Mouse (Mus musculus) MEL (cell line): ENCODE data around the gene Gfod1. TPM values are rescaled to one million over a fixed set of nuclear protein-coding genes. Genes with fewer than 3 reads are reported as not detected.

ENCODE experiments used
- DNase-seq: peaks from one replicate; pipeline ENCODE4 v3.0.0; 2011; ENCODE audit warnings: low read depth, low spot score
- H3K27ac ChIP-seq: 2 replicates; pipeline ENCODE4 v1.5.1; 2012; ENCODE audit warnings: low read depth, mild to moderate bottlenecking, control low read depth, low read length, moderate library complexity; ENCODE audit not compliant: control insufficient read depth
- H3K27me3 ChIP-seq, 2 experiments: fragments of 150-350 bp in 1 of 2; sonication (generic) in 1 of 2; 2 replicates each; pipeline ENCODE4 v1.6.1; 2012; ENCODE audit warnings: low read length in 2 of 2, mild to moderate bottlenecking in 2 of 2, improper control_type of control experiment in 1 of 2, moderate library complexity in 1 of 2; ENCODE audit not compliant: insufficient read depth in 2 of 2, control insufficient read depth in 1 of 2
- H3K36me3 ChIP-seq, 2 experiments: 2 replicates each; pipeline ENCODE4 v1.6.1; 2012 to 2014; ENCODE audit warnings: low read length in 2 of 2, improper control_type of control experiment in 1 of 2, inconsistent platforms in 1 of 2, mild to moderate bottlenecking in 1 of 2; ENCODE audit not compliant: insufficient read depth in 2 of 2, control insufficient read depth in 1 of 2
- H3K4me1 ChIP-seq, 2 experiments: fragments of 150-350 bp in 1 of 2; sonication (generic) in 1 of 2; 2 replicates each; pipeline ENCODE4 v1.6.1; 2012; ENCODE audit warnings: low read length in 2 of 2, improper control_type of control experiment in 1 of 2, mild to moderate bottlenecking in 1 of 2; ENCODE audit not compliant: insufficient read depth in 2 of 2, control insufficient read depth in 1 of 2
- H3K4me3 ChIP-seq, 2 experiments: fragments of 150-350 bp in 1 of 2; sonication (generic) in 1 of 2; 2 replicates each; pipeline ENCODE4 v1.5.1; 2012; ENCODE audit warnings: low read depth in 2 of 2, low read length in 2 of 2, mild to moderate bottlenecking in 2 of 2, moderate library complexity in 2 of 2, control low read depth in 1 of 2, improper control_type of control experiment in 1 of 2; ENCODE audit not compliant: control insufficient read depth in 1 of 2, insufficient read depth in 1 of 2
- H3K79me2 ChIP-seq: 2 replicates; pipeline ENCODE4 v1.6.1; 2012; ENCODE audit warnings: mild to moderate bottlenecking, low read length, moderate library complexity; ENCODE audit not compliant: control insufficient read depth, poor library complexity, insufficient read depth
- H3K9ac ChIP-seq: 2 replicates; pipeline ENCODE4 v1.6.1; 2012; ENCODE audit warnings: low read depth, mild to moderate bottlenecking, control low read depth, low read length, moderate library complexity; ENCODE audit not compliant: control insufficient read depth, poor library complexity, severe bottlenecking
- H3K9me3 ChIP-seq: fragments of 150-350 bp; sonication (generic); replicated peaks from 2 replicates; pipeline ENCODE4 v1.6.1; 2012; ENCODE audit warnings: mild to moderate bottlenecking, low read length, improper control_type of control experiment, moderate library complexity; ENCODE audit not compliant: insufficient read depth
- CHD1 ChIP-seq: IDR thresholded peaks from 2 replicates; pipeline ENCODE4 v1.6.1; 2012; ENCODE audit warnings: low read depth, mild to moderate bottlenecking, inconsistent platforms, low read length, improper control_type of control experiment
- CHD2 ChIP-seq: IDR thresholded peaks from 2 replicates; pipeline ENCODE4 v1.6.1; 2011; ENCODE audit warnings: low read length, improper control_type of control experiment
- CTCF ChIP-seq, 3 experiments: IDR thresholded peaks in 2 of 3; conservative IDR thresholded peaks in 1 of 3; 2 replicates each; pipeline ENCODE4 v1.5.1; 2011 to 2012; ENCODE audit warnings: low read length in 3 of 3, low read depth in 2 of 3, mild to moderate bottlenecking in 2 of 3, improper control_type of control experiment in 1 of 3, inconsistent platforms in 1 of 3, mixed read lengths in 1 of 3, moderate library complexity in 1 of 3; ENCODE audit not compliant: control insufficient read depth in 1 of 3, insufficient read depth in 1 of 3, poor library complexity in 1 of 3, severe bottlenecking in 1 of 3
- E2F4 ChIP-seq: IDR thresholded peaks from 2 replicates; pipeline ENCODE4 v1.6.1; 2011; ENCODE audit warnings: low read depth, low read length, improper control_type of control experiment, borderline replicate concordance
- GABPA ChIP-seq: IDR thresholded peaks from 2 replicates; pipeline ENCODE4 v1.6.1; 2012; ENCODE audit warnings: low read depth, mild to moderate bottlenecking, inconsistent platforms, low read length, improper control_type of control experiment, moderate library complexity
- GATA1 ChIP-seq: IDR thresholded peaks from 2 replicates; pipeline ENCODE4 v1.6.1; 2011; ENCODE audit warnings: low read depth, low read length, improper control_type of control experiment
- HCFC1 ChIP-seq: IDR thresholded peaks from 2 replicates; pipeline ENCODE4 v1.6.1; 2012; ENCODE audit warnings: low read depth, mild to moderate bottlenecking, inconsistent platforms, low read length, improper control_type of control experiment, moderate library complexity
- JUND ChIP-seq: IDR thresholded peaks from 2 replicates; pipeline ENCODE4 v1.6.1; 2011; ENCODE audit warnings: low read depth, mild to moderate bottlenecking, improper control_type of control experiment, low read length
- MAZ ChIP-seq: IDR thresholded peaks from 2 replicates; pipeline ENCODE4 v1.6.1; 2012; ENCODE audit warnings: low read depth, mild to moderate bottlenecking, inconsistent platforms, low read length, improper control_type of control experiment
- MEF2A ChIP-seq: IDR thresholded peaks from 2 replicates; pipeline ENCODE4 v1.6.1; 2014; ENCODE audit warnings: low read depth, mild to moderate bottlenecking, inconsistent platforms, low read length, improper control_type of control experiment; ENCODE audit not compliant: poor library complexity, insufficient replicate concordance, severe bottlenecking; ENCODE audit errors: extremely low read depth
- MYB ChIP-seq: IDR thresholded peaks from 2 replicates; pipeline ENCODE4 v1.6.1; 2011; ENCODE audit warnings: mild to moderate bottlenecking, low read depth, low read length, improper control_type of control experiment
- NELFE ChIP-seq: IDR thresholded peaks from 2 replicates; pipeline ENCODE4 v1.6.1; 2011; ENCODE audit warnings: low read depth, low read length, improper control_type of control experiment
- NRF1 ChIP-seq: IDR thresholded peaks from 2 replicates; pipeline ENCODE4 v1.6.1; 2014; ENCODE audit warnings: low read depth, mild to moderate bottlenecking, inconsistent platforms, low read length, improper control_type of control experiment, moderate library complexity; ENCODE audit not compliant: poor library complexity, insufficient read depth, severe bottlenecking
- POLR2AphosphoS5 ChIP-seq: IDR thresholded peaks from 2 replicates; pipeline ENCODE4 v1.6.1; 2012; ENCODE audit warnings: low read depth, borderline replicate concordance, mild to moderate bottlenecking, inconsistent platforms, low read length, moderate library complexity, mixed read lengths
- RCOR1 ChIP-seq: IDR thresholded peaks from 2 replicates; pipeline ENCODE4 v1.6.1; 2012; ENCODE audit warnings: low read depth, mild to moderate bottlenecking, inconsistent platforms, low read length, improper control_type of control experiment
- SIN3A ChIP-seq: IDR thresholded peaks from 2 replicates; pipeline ENCODE4 v1.6.1; 2012; ENCODE audit warnings: low read length, improper control_type of control experiment, inconsistent platforms
- SMC3 ChIP-seq: IDR thresholded peaks from 2 replicates; pipeline ENCODE4 v1.6.1; 2011; ENCODE audit warnings: low read depth, low read length, improper control_type of control experiment
- TAL1 ChIP-seq: IDR thresholded peaks from 2 replicates; pipeline ENCODE4 v1.6.1; 2012; ENCODE audit warnings: mild to moderate bottlenecking, inconsistent platforms, low read length, moderate library complexity, mixed read lengths
- UBTF ChIP-seq: IDR thresholded peaks from 2 replicates; pipeline ENCODE4 v1.6.1; 2012; ENCODE audit warnings: low read depth, mild to moderate bottlenecking, inconsistent platforms, low read length, improper control_type of control experiment, moderate library complexity, borderline replicate concordance; ENCODE audit not compliant: insufficient read depth
- USF2 ChIP-seq, 2 experiments: IDR thresholded peaks; 2 replicates each; pipeline ENCODE4 v1.6.1; 2011 to 2012; ENCODE audit warnings: improper control_type of control experiment in 2 of 2, low read length in 2 of 2, borderline replicate concordance in 1 of 2, inconsistent platforms in 1 of 2, low read depth in 1 of 2, mild to moderate bottlenecking in 1 of 2; ENCODE audit not compliant: insufficient read depth in 1 of 2
- ZC3H11A ChIP-seq: IDR thresholded peaks from 2 replicates; pipeline ENCODE4 v1.6.1; 2012; ENCODE audit warnings: low read depth, mild to moderate bottlenecking, inconsistent platforms, low read length, improper control_type of control experiment
- ZKSCAN1 ChIP-seq: IDR thresholded peaks from 2 replicates; pipeline ENCODE4 v1.6.1; 2012; ENCODE audit warnings: low read depth, mild to moderate bottlenecking, inconsistent platforms, low read length, improper control_type of control experiment, moderate library complexity
- ZMIZ1 ChIP-seq: IDR thresholded peaks from 2 replicates; pipeline ENCODE4 v1.6.1; 2012; ENCODE audit warnings: low read depth, mild to moderate bottlenecking, inconsistent platforms, low read length, improper control_type of control experiment, moderate library complexity
- ZNF384 ChIP-seq: IDR thresholded peaks from 2 replicates; pipeline ENCODE4 v1.6.1; 2012; ENCODE audit warnings: low read depth, mild to moderate bottlenecking, inconsistent platforms, low read length, improper control_type of control experiment
- polyA plus RNA-seq, 2 experiments: library from polyadenylated mRNA; stranded (reverse) in 1 of 2; unstranded in 1 of 2; fragments of >175 nt in 1 of 2; fragments of >200 nt in 1 of 2; gene quantifications; 2 replicates each; pipeline versions ENCODE4 v1.2.1 to v1.2.4; 2012; ENCODE audit warnings: low replicate concordance in 2 of 2, low read depth in 1 of 2; ENCODE audit not compliant: insufficient read length in 2 of 2, insufficient read depth in 1 of 2, missing spikeins in 1 of 2
- total RNA-seq: library from RNA; depleted of rRNA; stranded (reverse); fragments of 300-350 nt; gene quantifications from 2 replicates; pipeline ENCODE4 v1.2.3, GENCODE M21; 2012

Gfod1 gene
- total and polyA plus RNA-seq, 3 experiments = 0.27 to 0.93 TPM; not detected in 1

- Histone ChIP-seq H3K36me3 (peaks cover 0 to 5% of the 10 kb centered on the region in 2 experiments; a peak in 2 of 4 replicates), H3K4me1 (peaks cover 0 to 11% of the 10 kb centered on the region in 2 experiments; a peak in 2 of 4 replicates), H3K9me3 (no peaks in the 10 kb centered on the region), H3K4me3 (no peak overlapping the region), H3K27ac (no peak overlapping the region), H3K79me2 (no peaks in the 10 kb centered on the region), H3K27me3 (no peaks in the 10 kb centered on the region), H3K9ac (no peak overlapping the region)
- no peak for TF ChIP-seq MAZ
- no peak for TF ChIP-seq NELFE
- no peak for TF ChIP-seq NRF1
- TF ChIP-seq TAL1 = no peak
- no peak for TF ChIP-seq GABPA
- TF ChIP-seq ZKSCAN1 = no peak
- no peak for TF ChIP-seq RCOR1
- TF ChIP-seq CTCF (IDR thresholded peaks at IDR 0.05 in 2 of 3, conservative IDR thresholded peaks at IDR 0.05 in 1 of 3; ENCODE audit: control insufficient read depth in 1 of 3, insufficient read depth in 1 of 3, low read depth in 2 of 3, low read length in 3 of 3, poor library complexity in 1 of 3, severe bottlenecking in 1 of 3) = no peak
- no peak for TF ChIP-seq ZNF384
- TF ChIP-seq ZMIZ1 = no peak
- TF ChIP-seq UBTF = no peak
- TF ChIP-seq JUND = no peak
- TF ChIP-seq GATA1 = no peak
- no peak for TF ChIP-seq ZC3H11A
- TF ChIP-seq MEF2A = no peak
- no peak for DNase-seq
Measured at GRCm38 (mm10) chr13:43300366-43300765, 3.6 kb downstream of the Gfod1 start.

- H3K27me3 ChIP-seq = no peaks in the 10 kb centered on the region
- no peak for DNase-seq
- TF ChIP-seq MYB (no peak), MEF2A (no peak), USF2 (IDR thresholded peaks at IDR 0.05; ENCODE audit: borderline replicate concordance in 1 of 2, insufficient read depth in 1 of 2, low read depth in 1 of 2, low read length in 2 of 2) (no peak), CHD1 (no peak), SMC3 (no peak), ZC3H11A (no peak), E2F4 (no peak), SIN3A (no peak), HCFC1 (no peak), POLR2AphosphoS5 (no peak), CHD2 (no peak)
- TF ChIP-seq, all 39 proteins: peak for 0
- H3K9me3 ChIP-seq = no peaks in the 10 kb centered on the region
- peaks cover 0 to 5% of the 10 kb centered on the region in 2 experiments; a peak in 2 of 4 replicates for H3K36me3 ChIP-seq
- H3K4me3 ChIP-seq = no peak overlapping the region
- H3K79me2 ChIP-seq = no peaks in the 10 kb centered on the region
- H3K4me1 ChIP-seq = peaks cover 0 to 11% of the 10 kb centered on the region in 2 experiments; a peak in 2 of 4 replicates
- no peak overlapping the region for H3K9ac ChIP-seq
- no peak overlapping the region for H3K27ac ChIP-seq
Measured at GRCm38 (mm10) chr13:43299171-43299570, 4.8 kb downstream of the Gfod1 start.
